Mouse (Mus musculus) heart, postnatal 0 days (tissue): ENCODE measurements around the gene Dhdh.

Experiments
- CTCF ChIP-seq: IDR thresholded peaks from 2 replicates; pipeline ENCODE4 v1.5.1; 2016; ENCODE audit warnings: antibody characterized with exemption, control low read depth, low read depth
- EP300 ChIP-seq: IDR thresholded peaks from 2 replicates; pipeline ENCODE4 v1.6.1; 2016; ENCODE audit warnings: antibody characterized with exemption, low read depth

DNA sequence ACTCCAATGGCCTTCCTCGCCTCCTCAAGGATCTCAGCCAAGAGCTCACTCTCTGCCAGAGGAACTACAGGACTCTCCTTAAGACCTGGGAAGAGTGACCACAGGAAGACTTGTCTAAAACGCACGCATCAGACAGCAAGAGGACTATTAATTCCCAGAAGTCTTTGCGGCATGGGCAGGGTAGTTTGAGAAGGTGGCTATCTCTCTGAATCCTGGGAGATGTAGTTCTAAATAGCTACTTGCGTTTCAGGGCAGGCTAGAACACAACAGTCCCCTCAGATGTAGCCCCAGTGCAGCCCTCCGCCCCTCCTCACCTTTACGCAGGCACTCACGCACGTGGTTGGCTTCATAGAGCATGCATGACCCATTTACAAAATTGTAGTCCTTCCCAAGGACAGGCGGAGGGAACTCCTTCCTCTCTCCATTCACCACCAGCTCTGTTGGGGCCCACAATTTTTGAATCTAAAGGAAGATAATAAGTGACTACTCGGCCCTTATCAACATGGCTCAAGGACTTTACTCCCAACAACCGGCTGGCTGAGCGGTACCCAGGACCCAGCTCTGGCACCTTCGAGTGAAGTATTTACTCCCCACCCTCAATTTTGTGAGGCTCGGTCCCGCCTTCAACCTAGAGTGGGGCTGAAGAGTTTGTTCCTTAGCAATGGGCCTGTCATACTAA, 13.2 kb downstream of the Dhdh start:
- no peak for TF ChIP-seq CTCF
- TF ChIP-seq EP300, result no peak
